Mouse (Mus musculus): ENCODE measurements around the gene Cdt1.

Gene Cdt1

DNA sequence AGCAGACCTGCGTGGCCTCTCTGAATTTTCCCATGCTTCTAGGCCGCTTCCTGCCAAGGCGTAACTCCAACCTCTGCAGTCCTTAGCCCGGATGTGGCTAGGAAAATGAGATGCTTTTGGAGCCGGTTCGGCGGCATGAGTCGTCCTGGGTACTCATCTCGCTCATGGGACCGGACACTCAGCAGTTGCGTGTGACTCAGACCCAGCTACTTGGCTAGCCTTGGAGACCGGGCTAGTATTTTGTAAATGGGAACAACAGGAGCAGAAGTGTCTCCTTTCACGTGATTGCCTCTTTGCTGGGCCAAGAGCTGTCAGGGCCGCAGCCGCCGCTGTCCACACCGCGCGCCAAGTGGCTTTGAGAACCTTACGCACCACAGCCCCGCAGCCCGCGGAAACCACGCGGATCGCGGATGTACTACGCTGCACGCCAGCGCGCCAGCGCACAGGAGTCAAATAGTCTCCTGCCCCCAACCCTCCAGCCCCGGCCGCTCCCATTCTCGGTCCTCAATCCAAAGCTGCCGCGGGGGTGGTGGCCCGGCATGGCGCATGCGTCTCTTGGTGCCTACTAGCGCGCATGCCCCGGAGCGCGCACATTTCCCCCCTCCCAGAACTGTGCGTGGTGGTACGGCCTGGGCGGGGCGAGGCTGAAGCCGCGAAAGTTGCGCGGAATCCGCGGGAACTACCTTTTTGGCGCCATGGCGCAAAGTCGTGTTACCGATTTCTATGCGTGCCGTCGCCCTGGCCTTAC lies at the start of gene Cdt1:
Gene Cdt1 (plus strand): TSS at position 655 of the 748 bp plus-strand sequence.
- peak; percentile 97 for DNase-seq (ENCODE audit: low spot score)

DNA sequence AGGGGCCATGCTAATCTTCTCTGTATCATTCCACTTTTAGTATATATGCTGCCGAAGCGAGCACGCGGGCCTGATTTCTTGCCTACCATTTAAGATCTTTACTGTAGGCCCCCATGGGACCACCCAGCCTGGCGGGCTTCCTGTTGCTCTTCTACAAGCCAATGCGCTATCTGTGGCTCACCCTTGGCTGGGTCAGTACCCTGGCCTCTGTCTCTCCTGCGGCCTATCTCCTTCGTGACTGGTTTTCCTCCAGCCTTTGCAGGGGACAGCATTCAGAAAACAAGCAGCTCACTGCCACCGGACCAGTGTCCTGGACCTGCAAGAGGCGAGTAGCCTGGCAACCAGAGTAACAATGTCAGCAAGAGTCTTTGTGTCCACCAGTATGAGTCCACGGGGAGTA lies 47.2 kb upstream of the Cdt1 start:
- DNase-seq (ENCODE audit: low spot score): no peak

- DNase-seq (ENCODE audit: low spot score): peak; percentile 63
These were observed 44.8 kb upstream of the Cdt1 start for GRCm38 (mm10) chr8:122522796-122523651.

GRCm38 (mm10) chr8:122523652-122524360 lies 44.0 kb upstream of the Cdt1 start:
- no peak for DNase-seq (ENCODE audit: low spot score)

- DNase-seq (ENCODE audit: low spot score): no peak
These were observed 43.3 kb upstream of the Cdt1 start for GRCm38 (mm10) chr8:122524506-122524905.

DNA sequence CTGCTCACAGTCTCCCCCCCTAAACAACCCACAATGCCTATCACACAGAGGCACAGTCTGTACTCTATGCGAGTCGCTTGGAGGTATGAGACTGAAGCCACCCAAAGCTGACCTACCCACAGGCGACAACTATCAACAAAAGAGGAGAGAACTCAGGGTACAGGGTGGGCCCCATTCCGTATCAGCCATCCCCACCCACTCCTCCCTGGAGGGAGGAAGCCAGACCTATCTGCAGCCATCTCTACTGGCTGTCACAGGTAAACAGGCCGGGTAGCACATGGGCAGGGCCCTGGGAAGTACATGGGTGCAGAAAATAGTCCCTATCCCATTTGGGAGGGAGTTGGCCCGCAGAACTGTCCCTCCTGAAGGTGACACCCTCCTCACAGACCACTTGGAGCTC lies 42.8 kb upstream of the Cdt1 start:
- no peak for DNase-seq (ENCODE audit: low spot score)

DNA sequence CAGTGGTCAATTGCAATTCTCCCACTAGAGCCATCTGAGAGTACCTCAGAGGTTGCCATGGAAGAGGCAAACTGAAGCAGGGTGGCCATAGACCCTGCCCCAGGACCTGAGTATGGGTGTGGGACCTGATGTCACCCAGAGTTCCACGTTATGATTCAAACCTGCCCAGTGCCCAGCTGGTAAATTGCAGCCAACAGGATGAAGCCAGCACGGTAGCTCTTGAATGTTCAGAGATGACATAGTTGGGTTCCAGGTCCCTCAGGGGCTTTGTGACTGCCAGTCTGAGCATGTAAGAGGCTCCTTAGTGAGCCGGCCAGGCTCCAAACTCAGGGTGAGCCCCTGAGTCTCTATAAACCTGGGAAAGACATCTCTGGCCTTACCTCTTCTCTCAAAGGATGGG lies 41.7 kb upstream of the Cdt1 start:
- no peak for DNase-seq (ENCODE audit: low spot score)

- DNase-seq (ENCODE audit: low spot score): peak; percentile 58
These were observed 41.2 kb upstream of the Cdt1 start for GRCm38 (mm10) chr8:122526526-122527170.

GRCm38 (mm10) chr8:122527937-122528336 lies 39.9 kb upstream of the Cdt1 start:
- DNase-seq (ENCODE audit: low spot score): no peak

DNA sequence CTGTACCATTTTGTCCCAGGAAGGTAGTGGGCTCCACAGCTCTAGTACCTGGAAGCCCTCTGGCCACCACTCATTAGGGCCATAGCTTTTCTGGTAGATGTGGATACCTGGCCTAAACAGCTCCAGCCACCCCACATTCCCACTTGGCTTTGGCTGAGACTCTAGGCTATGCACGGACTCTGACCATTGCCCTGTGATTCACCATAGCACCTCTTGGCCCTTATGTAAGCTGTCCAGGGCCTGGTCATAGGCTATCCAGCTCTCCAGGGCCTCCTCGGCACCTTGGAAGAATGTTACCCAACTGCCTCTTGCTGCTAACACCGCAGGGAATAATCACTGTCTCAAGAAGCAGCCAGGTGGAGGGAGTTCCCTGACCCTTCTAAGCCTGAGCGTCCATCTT lies 38.7 kb upstream of the Cdt1 start:
- DNase-seq (ENCODE audit: low spot score): peak; percentile 54

DNA sequence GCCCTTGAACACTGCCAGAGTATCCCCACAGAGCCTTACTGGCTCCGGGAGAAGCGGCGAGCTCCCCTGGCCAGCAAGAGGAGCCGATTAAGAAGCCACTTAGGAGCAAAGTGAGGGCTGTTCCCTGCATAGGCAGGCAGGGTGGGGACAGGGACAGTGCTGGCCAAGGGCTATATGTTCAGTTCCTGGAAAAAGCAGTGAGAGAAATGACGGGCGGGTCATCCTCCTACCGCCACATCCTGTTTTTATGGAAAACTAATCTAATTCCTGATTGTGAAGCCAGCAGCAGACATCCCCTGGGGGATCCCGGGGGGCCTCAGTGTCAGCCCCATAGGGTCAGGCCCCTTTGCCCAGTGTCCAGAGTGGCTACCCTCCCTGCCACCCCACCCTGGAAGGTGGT lies 36.5 kb upstream of the Cdt1 start:
- DNase-seq (ENCODE audit: low spot score): no peak

- peak; percentile 66 for DNase-seq (ENCODE audit: low spot score)
These were observed 30.8 kb upstream of the Cdt1 start for GRCm38 (mm10) chr8:122537033-122537432.

GRCm38 (mm10) chr8:122537812-122538211 lies 30.0 kb upstream of the Cdt1 start:
- no peak for DNase-seq (ENCODE audit: low spot score)

- DNase-seq (ENCODE audit: low spot score): no peak
These were observed 29.3 kb upstream of the Cdt1 start for GRCm38 (mm10) chr8:122538310-122539076.

DNA sequence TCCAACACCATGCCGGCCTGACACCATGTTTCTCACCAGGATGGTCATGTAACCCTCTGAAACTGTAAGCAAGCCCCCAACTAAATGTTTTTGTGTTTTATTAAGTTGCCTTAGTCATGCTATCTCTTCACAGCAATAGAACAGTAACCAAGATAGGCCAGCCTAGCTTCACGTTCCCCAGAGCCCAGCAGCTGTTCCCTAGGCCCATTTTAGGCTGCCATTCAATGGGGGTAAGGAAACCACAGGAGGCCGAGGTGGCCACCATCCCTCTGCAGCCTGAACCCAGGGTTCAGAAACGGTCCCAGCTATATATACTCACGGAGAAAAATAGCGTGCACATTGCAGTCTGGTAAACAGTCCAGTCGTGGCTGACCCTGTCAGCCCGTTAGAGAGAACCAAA lies 23.7 kb upstream of the Cdt1 start:
- DNase-seq (ENCODE audit: low spot score): no peak

DNA sequence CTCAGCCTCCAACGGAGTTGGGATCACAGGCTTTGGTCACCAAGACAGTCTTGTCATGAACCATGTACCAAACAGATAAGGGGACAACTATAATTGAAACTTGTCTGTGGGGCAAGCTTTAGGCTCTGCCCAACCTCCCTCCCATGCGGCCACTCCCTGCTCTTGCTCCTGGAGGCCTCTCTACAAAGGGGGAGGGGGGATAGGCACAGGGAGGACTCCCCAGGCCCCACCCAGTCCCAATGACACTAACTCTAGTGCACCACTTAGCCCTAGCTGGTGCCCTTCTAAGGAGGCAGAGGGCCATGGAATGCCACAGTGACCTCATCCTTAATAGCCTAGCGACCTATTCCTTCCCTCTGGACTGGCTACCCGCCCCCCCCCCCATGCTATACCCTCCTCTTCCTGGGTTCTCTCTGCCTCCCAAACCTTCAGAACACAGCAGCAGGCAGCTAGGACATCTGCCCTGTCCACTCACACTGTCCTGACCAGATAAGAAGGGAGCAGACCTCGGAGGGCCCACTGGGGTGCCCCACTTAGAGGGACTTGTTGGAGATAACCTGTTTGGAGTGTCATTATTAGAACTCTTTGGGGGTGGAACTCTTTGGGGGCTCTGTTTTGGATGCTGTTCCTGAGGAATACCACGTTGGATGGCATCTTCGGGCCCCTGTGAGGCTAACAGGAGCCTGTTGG lies 21.6 kb upstream of the Cdt1 start:
- DNase-seq (ENCODE audit: low spot score): no peak

- no peak for DNase-seq (ENCODE audit: low spot score)
These were observed 20.9 kb upstream of the Cdt1 start for GRCm38 (mm10) chr8:122546811-122547453.

DNA sequence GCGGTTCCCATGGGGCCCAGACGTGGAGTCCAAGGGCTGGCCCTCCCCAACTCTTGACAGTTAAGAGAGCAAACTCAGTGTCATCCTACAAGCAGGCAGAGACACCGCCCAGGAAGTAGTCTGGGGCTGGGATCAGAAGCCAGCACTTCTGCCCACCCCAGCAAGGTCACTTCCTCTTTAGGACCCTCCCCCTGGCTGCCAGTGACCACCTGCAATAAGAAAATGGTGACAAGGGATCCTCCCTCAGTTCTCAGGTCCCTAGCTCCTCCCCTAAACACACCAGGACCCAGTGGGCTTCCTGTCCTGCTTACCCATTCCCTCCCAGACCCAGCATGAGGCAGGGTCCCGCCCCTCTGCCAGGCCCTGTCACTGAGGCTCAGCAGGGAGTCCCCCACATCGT lies 20.0 kb upstream of the Cdt1 start:
- DNase-seq (ENCODE audit: low spot score): peak; percentile 68

- DNase-seq (ENCODE audit: low spot score): no peak
These were observed 19.5 kb upstream of the Cdt1 start for GRCm38 (mm10) chr8:122548331-122548730.

- DNase-seq (ENCODE audit: low spot score): no peak
These were observed 18.9 kb upstream of the Cdt1 start for GRCm38 (mm10) chr8:122548891-122549439.
